Mouse (Mus musculus): Measurements from ENCODE around the gene Gnai1. TPM values are rescaled to one million over a fixed set of nuclear protein-coding genes. Genes with fewer than 3 reads are reported as not detected.
A peak's percentile ranks its signal among the peaks of the same experiment; 100 is the strongest.

Gnai1 gene
- polyA plus RNA-seq, 1 experiment from 2014 or later = 54.3 TPM

DNA sequence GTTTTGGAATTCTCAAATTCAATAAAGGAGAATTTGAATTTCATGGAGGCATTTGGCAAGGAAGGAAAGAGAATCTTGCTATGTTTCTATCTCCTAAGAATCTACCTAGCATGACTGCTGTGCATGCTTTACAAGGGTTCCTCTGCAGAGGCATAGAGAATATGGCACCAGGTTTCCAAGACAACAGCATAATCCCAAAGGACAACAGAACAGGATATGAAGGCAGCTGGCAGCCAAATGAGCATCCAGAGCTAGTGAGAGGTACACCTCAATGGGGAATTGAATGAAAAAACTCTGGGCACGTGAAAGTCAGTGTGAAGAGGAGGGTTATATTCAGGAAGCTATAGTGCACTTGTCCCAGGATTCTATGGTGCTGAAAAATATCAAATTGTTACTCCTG is 130.8 kb downstream of the Gnai1 start:
- TF ChIP-seq CTCF (IDR thresholded peaks at IDR 0.05; ENCODE audit: low read depth) = no peak
- DNase-seq = no peak

DNA sequence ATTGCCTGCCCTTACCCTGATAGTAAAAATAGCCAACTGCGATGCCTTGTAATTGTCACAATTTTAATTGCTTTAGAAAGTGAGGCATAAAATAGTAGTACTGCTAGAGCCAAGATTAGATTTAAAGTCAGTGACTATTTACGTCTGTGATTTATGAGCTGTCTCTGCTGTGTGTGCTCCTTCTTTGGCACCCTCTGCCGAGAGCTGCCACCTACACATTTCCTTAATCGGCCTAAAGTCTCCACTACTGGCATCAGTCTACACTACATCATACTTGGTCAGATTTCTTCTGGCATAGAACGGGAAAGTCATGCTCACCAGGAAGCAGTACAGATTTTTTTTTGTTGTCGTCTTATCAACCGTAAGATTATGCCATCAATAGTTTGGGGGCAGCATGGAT is 131.3 kb downstream of the Gnai1 start:
- no peak for TF ChIP-seq CTCF (IDR thresholded peaks at IDR 0.05; ENCODE audit: low read depth)
- no peak for ATAC-seq (ENCODE audit: insufficient read depth)
- no peak for DNase-seq
- Histone ChIP-seq H3K9ac (no peak overlapping the region), H3K27me3 (ENCODE audit: insufficient read depth, low read length) (no peaks in the 10 kb centered on the region), H3K36me3 (ENCODE audit: insufficient read depth) (no peaks in the 10 kb centered on the region), H3K27ac (ENCODE audit: low read depth) (no peak overlapping the region), H3K4me2 (no peak overlapping the region), H3K9me3 (ENCODE audit: low read depth, low read length) (no peaks in the 10 kb centered on the region), H3K4me1 (ENCODE audit: insufficient read depth) (0 out of 2 replicates have a peak, but pooled peaks cover 4% of the 10 kb centered on the region), H3K4me3 (ENCODE audit: low read depth, low read length) (no peak overlapping the region)
- 51% methylated on average over 7 of the region's 7 CpGs for whole genome bisulfite sequencing

More for the DNA sequence above, 130.8 kb downstream of the Gnai1 start:
- H3K4me2 ChIP-seq = no peak overlapping the region
- 52% methylated on average over 1 of the region's 1 CpGs for WGBS
- no peak for ATAC-seq (ENCODE audit: insufficient read depth)
- no peak overlapping the region for H3K4me3 ChIP-seq (ENCODE audit: low read depth, low read length)
- no peaks in the 10 kb centered on the region for H3K9me3 ChIP-seq (ENCODE audit: low read depth, low read length)
- H3K9ac ChIP-seq = no peak overlapping the region
- H3K4me1 ChIP-seq (ENCODE audit: insufficient read depth) = 0 out of 2 replicates have a peak, but pooled peaks cover 4% of the 10 kb centered on the region
- H3K27ac ChIP-seq (ENCODE audit: low read depth) = no peak overlapping the region
- no peaks in the 10 kb centered on the region for H3K36me3 ChIP-seq (ENCODE audit: insufficient read depth)
- H3K27me3 ChIP-seq (ENCODE audit: insufficient read depth, low read length) = no peaks in the 10 kb centered on the region

DNA sequence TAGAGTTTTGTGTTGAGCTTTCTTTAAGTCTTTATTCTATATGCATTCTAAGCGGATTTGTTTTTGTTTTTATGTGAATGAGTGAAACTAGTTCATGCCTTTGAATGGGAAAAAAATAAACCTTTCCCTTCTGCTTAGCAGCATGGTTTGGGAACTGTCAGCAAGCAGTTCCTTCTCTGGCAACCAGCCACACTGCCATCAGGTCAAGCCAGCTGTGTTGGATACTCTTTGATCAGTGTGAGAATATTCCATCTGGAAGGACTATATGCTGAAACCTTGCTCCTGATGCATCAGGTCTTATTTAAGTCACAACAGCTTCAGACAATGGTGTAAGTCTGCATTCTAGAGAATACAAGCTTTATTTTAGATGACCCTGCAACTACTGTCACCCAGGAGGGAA is 139.3 kb downstream of the Gnai1 start:
- Histone ChIP-seq H3K4me3 (ENCODE audit: low read depth, low read length) (no peak overlapping the region), H3K27ac (ENCODE audit: low read depth) (no peak overlapping the region), H3K27me3 (ENCODE audit: insufficient read depth, low read length) (no peaks in the 10 kb centered on the region), H3K9me3 (ENCODE audit: low read depth, low read length) (no peaks in the 10 kb centered on the region), H3K9ac (no peak overlapping the region), H3K36me3 (ENCODE audit: insufficient read depth) (no peaks in the 10 kb centered on the region), H3K4me1 (ENCODE audit: insufficient read depth) (peaks cover 5% of the 10 kb centered on the region; the same call in 1 of the 2 replicates), H3K4me2 (no peak overlapping the region)
- ATAC-seq (ENCODE audit: insufficient read depth) (peak; percentile 63; the same call in 1 of the 2 replicates), DNase-seq (peak; percentile 81)
- WGBS = 30% methylated on average over 1 of the region's 1 CpGs
- TF ChIP-seq CTCF (IDR thresholded peaks at IDR 0.05; ENCODE audit: low read depth) = no peak

DNA sequence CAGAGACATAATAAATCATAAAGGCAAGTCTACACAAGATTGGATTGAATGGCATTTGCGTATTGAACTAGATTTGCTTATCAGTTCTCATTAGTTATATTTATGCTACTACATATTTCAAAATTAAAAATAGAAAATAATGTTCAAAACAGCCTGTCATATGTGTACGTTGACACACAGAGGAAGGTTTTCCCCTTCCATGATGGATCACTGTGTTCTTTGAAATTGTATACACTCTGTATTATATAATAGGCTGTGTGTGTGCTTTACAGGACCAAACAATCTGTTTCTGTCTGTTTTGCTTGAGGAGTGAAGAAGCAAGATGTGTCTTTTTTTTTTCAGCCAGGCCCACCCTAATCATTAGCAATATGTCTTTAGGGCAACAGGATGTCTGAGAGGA is 141.9 kb downstream of the Gnai1 start:
- WGBS = 34% methylated on average over 2 of the region's 2 CpGs
- no peaks in the 10 kb centered on the region for H3K9me3 ChIP-seq (ENCODE audit: low read depth, low read length)
- no peak overlapping the region for H3K4me3 ChIP-seq (ENCODE audit: low read depth, low read length)
- no peak overlapping the region for H3K9ac ChIP-seq
- ATAC-seq (ENCODE audit: insufficient read depth) (peak; percentile 79; the same call in 1 of the 2 replicates), DNase-seq (peak; percentile 17)
- no peaks in the 10 kb centered on the region for H3K27me3 ChIP-seq (ENCODE audit: insufficient read depth, low read length)
- peaks cover 5% of the 10 kb centered on the region; the same call in 1 of the 2 replicates for H3K4me1 ChIP-seq (ENCODE audit: insufficient read depth)
- H3K27ac ChIP-seq (ENCODE audit: low read depth) = no peak overlapping the region
- H3K36me3 ChIP-seq (ENCODE audit: insufficient read depth) = no peaks in the 10 kb centered on the region
- no peak for TF ChIP-seq CTCF (IDR thresholded peaks at IDR 0.05; ENCODE audit: low read depth)
- H3K4me2 ChIP-seq = no peak overlapping the region

DNA sequence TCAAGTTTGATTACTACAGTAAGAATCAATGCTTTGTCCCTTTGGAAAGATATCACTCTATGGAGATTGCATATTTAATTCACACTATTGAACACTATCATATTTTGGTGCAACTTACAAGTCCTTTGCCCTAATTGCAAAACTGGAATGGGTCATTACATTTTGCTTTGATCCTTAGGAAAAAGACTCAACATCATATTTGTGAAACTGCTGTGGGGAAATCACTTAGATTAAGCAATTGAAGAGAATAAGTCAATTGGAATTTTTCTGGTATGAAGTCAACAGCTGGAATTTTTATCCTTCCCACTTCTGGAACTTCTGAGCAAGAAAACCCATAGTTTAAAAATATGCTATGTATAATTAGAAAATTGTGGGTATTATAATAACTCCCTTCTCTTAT is 142.3 kb downstream of the Gnai1 start:
- Histone ChIP-seq H3K4me1 (ENCODE audit: insufficient read depth) (peaks cover 5% of the 10 kb centered on the region; the same call in 1 of the 2 replicates), H3K9ac (no peak overlapping the region), H3K4me2 (no peak overlapping the region), H3K27me3 (ENCODE audit: insufficient read depth, low read length) (no peaks in the 10 kb centered on the region), H3K9me3 (ENCODE audit: low read depth, low read length) (no peaks in the 10 kb centered on the region), H3K27ac (ENCODE audit: low read depth) (no peak overlapping the region), H3K36me3 (ENCODE audit: insufficient read depth) (no peaks in the 10 kb centered on the region), H3K4me3 (ENCODE audit: low read depth, low read length) (no peak overlapping the region)
- DNase-seq = peak; percentile 41
- ATAC-seq (ENCODE audit: insufficient read depth) = peak; percentile 38; the same call in 1 of the 2 replicates
- no peak for TF ChIP-seq CTCF (IDR thresholded peaks at IDR 0.05; ENCODE audit: low read depth)
